In the genomic region with DNA sequence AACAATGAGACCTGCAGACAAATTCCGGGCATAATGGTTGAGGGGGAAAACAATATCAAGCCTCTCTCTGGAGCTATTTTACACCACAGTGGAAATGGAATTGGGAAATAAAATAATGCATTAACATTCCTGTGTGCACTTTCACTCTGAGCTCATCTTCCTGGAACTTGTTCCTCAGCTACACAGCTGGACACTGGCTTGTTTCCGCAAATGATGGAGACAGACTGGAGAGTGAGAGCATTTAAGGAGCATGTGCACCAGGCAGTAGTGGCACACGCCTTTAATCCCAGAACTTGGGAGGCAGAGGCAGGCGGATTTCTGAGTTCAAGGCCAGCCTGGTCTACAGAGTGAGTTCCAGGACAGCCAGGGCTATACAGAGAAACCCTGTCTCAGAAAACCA, we compare ENCODE assay signal across 13 mouse cellular contexts. TPM values are rescaled to one million over a fixed set of nuclear protein-coding genes. Genes with fewer than 3 reads are reported as not detected.
DNase-seq lines count a peak whose midpoint lies in the region; ATAC-seq and TF ChIP-seq lines count a peak whose summit lies in the region.
"Not testable (repeated sequence)": the region's sequence is repeated elsewhere in the genome, so short reads cannot be mapped to it uniquely, and the experiment has no call there.
"Had no signal": no experiment of that assay in that cellular context is flagged by ENCODE, and none has a peak within 500 bp of the region (broad histone marks: within the 10 kb centered on the region; RNA-seq: fewer than 3 reads in every experiment).

No protein-coding gene starts in this region.

- not testable (repeated sequence) for H3K27ac ChIP-seq in heart, embryonic 13.5 days (replicated peaks); hindbrain, postnatal 0 days; stomach, embryonic 15.5 days
- H3K27ac ChIP-seq in liver, embryonic 13.5 days = peak overlapping the region; percentile 40

- peaks cover 39% of the 10 kb centered on the region for H3K4me1 ChIP-seq in erythroblast, embryonic 14.5 days (ENCODE audit: control insufficient read depth)
- peaks cover 14% of the 10 kb centered on the region for H3K4me1 ChIP-seq in heart, embryonic 13.5 days
- not testable (repeated sequence) for H3K4me1 ChIP-seq in hindbrain, postnatal 0 days (ENCODE audit: insufficient read depth, low read length); stomach, embryonic 15.5 days
- H3K4me1 ChIP-seq in liver, embryonic 13.5 days (replicated peaks) = peaks cover 35% of the 10 kb centered on the region
- peaks cover 65% of the 10 kb centered on the region for H3K4me1 ChIP-seq in megakaryocyte, embryonic 14.5 days

- H3K27me3 ChIP-seq in erythroblast, embryonic 14.5 days (ENCODE audit: control insufficient read depth); hindbrain, postnatal 0 days (ENCODE audit: insufficient read depth, low read length); liver, embryonic 13.5 days; stomach, embryonic 15.5 days (replicated peaks): not testable (repeated sequence)
- H3K27me3 ChIP-seq in heart, embryonic 13.5 days (replicated peaks) = peaks cover 12% of the 10 kb centered on the region; the same call in 1 of the 2 replicates
- H3K27me3 ChIP-seq in megakaryocyte, embryonic 14.5 days (replicated peaks) = peaks cover 12% of the 10 kb centered on the region

- ATAC-seq in heart, embryonic 13.5 days (ENCODE audit: extremely low read depth, insufficient number of reproducible peaks, low FRiP score, low TSS enrichment); hindbrain, postnatal 0 days; liver, embryonic 13.5 days (ENCODE audit: low read depth); stomach, embryonic 15.5 days (ENCODE audit: insufficient read depth, low FRiP score, low read depth): not testable (repeated sequence)

- not testable (repeated sequence) for H3K9ac ChIP-seq in heart, embryonic 13.5 days; hindbrain, postnatal 0 days (replicated peaks; ENCODE audit: low read length); stomach, embryonic 15.5 days
- 0 out of 2 replicates have a peak overlapping the region, but pooled peaks have one; percentile 67 for H3K9ac ChIP-seq in liver, embryonic 13.5 days

- H3K36me3 ChIP-seq in erythroblast, embryonic 14.5 days (ENCODE audit: control insufficient read depth) = peaks cover 21% of the 10 kb centered on the region
- H3K36me3 ChIP-seq in heart, embryonic 13.5 days; hindbrain, postnatal 0 days (ENCODE audit: insufficient read depth, low read length); liver, embryonic 13.5 days; stomach, embryonic 15.5 days: not testable (repeated sequence)
- peaks cover 14% of the 10 kb centered on the region for H3K36me3 ChIP-seq in megakaryocyte, embryonic 14.5 days (replicated peaks; ENCODE audit: low read length)

- H3K4me2 ChIP-seq in heart, embryonic 13.5 days = peak overlapping the region; percentile 81
- peak overlapping the region; percentile 84 for H3K4me2 ChIP-seq in hindbrain, postnatal 0 days (ENCODE audit: low read depth, low read length)
- H3K4me2 ChIP-seq in liver, embryonic 13.5 days = peak overlapping the region; percentile 82
- H3K4me2 ChIP-seq in stomach, embryonic 15.5 days = peak overlapping the region; percentile 92

- not testable (repeated sequence) for TF ChIP-seq CTCF in hindbrain, postnatal 0 days (IDR thresholded peaks at IDR 0.05; ENCODE audit: low read depth)

- H3K9me3 ChIP-seq in erythroblast, embryonic 14.5 days (ENCODE audit: control insufficient read depth, low read length); heart, embryonic 13.5 days; hindbrain, postnatal 0 days (ENCODE audit: low read length); liver, embryonic 13.5 days (replicated peaks); megakaryocyte, embryonic 14.5 days; stomach, embryonic 15.5 days: not testable (repeated sequence)

- DNase-seq in 3T3-L1 (ENCODE audit: low read depth, low spot score) = peak; percentile 37
- DNase-seq in hindbrain, postnatal 0 days (ENCODE audit: low spot score); liver, embryonic 13.5 days: not testable (repeated sequence)
- peak; percentile 18 for DNase-seq in naive thymus-derived CD4-positive, alpha-beta T cell, adult 2 months (ENCODE audit: low read depth)

- H3K4me3 ChIP-seq in erythroblast, embryonic 14.5 days (replicated peaks) = peak overlapping the region; percentile 87
- not testable (repeated sequence) for H3K4me3 ChIP-seq in heart, embryonic 13.5 days; hindbrain, postnatal 0 days (ENCODE audit: low read length); liver, embryonic 13.5 days (replicated peaks); stomach, embryonic 15.5 days (replicated peaks)
- peak overlapping the region; percentile 18 for H3K4me3 ChIP-seq in megakaryocyte, embryonic 14.5 days (replicated peaks)

- WGBS in heart, embryonic 13.5 days = 77% methylated on average over 4 of the region's 4 CpGs
- 67% methylated on average over 4 of the region's 4 CpGs for WGBS in hindbrain, postnatal 0 days
- 70% methylated on average over 4 of the region's 4 CpGs for WGBS in liver, embryonic 13.5 days (ENCODE audit: insufficient replicate concordance)
- WGBS in stomach, embryonic 15.5 days = 84% methylated on average over 4 of the region's 4 CpGs

RNA-seq across cellular contexts. Expression of a gene that starts 1.0 kb away (rescaled TPM):
- 0.70 and 0.73 TPM in 2 replicates for polyA plus RNA-seq in erythroblast, embryonic 14.5 days (2012)
- 9.0 and 9.6 TPM in 2 replicates for polyA plus RNA-seq in heart, embryonic 13.5 days (2015; fragmentation: Nextera tagmentation; extraction: Ambion mirVana)
- 15.5 and 16.0 TPM in 2 replicates for total RNA-seq in hindbrain, postnatal 0 days (2014; rRNA removed)
- polyA plus RNA-seq in hindbrain, postnatal 0 days (2015; fragmentation: Nextera tagmentation; extraction: Ambion mirVana) = 6.4 and 8.4 TPM in 2 replicates
- 8.2 and 9.9 TPM in 2 replicates for polyA plus RNA-seq in liver, embryonic 13.5 days (2015; fragmentation: Nextera tagmentation; extraction: Ambion mirVana)
- 4.1 and 35.3 TPM in 2 replicates for polyA plus RNA-seq in megakaryocyte, embryonic 14.5 days (2012; ENCODE audit: insufficient read depth, low replicate concordance)
- 15.5 and 15.8 TPM in 2 replicates for polyA plus RNA-seq in stomach, embryonic 15.5 days (2015; fragmentation: Nextera tagmentation; extraction: Ambion mirVana)

RNA-seq across cellular contexts. Expression of a gene that starts 20.3 kb away (rescaled TPM):
- polyA plus RNA-seq in erythroblast, embryonic 14.5 days (2012) = 14.2 and 17.0 TPM in 2 replicates
- polyA plus RNA-seq in heart, embryonic 13.5 days (2015; fragmentation: Nextera tagmentation; extraction: Ambion mirVana) = 89.4 and 92.6 TPM in 2 replicates
- 256 and 266 TPM in 2 replicates for total RNA-seq in hindbrain, postnatal 0 days (2014; rRNA removed)
- 139 and 145 TPM in 2 replicates for polyA plus RNA-seq in hindbrain, postnatal 0 days (2015; fragmentation: Nextera tagmentation; extraction: Ambion mirVana)
- 64.2 and 70.2 TPM in 2 replicates for polyA plus RNA-seq in liver, embryonic 13.5 days (2015; fragmentation: Nextera tagmentation; extraction: Ambion mirVana)
- 351 and 1,948 TPM in 2 replicates for polyA plus RNA-seq in megakaryocyte, embryonic 14.5 days (2012; ENCODE audit: insufficient read depth, low replicate concordance)
- polyA plus RNA-seq in stomach, embryonic 15.5 days (2015; fragmentation: Nextera tagmentation; extraction: Ambion mirVana) = 152 and 167 TPM in 2 replicates

RNA-seq across cellular contexts. Expression of a gene that starts 56.9 kb away (rescaled TPM):
- not detected in 2 replicates for polyA plus RNA-seq in erythroblast, embryonic 14.5 days (2012)
- not detected in 2 replicates for polyA plus RNA-seq in heart, embryonic 13.5 days (2015; fragmentation: Nextera tagmentation; extraction: Ambion mirVana)
- total RNA-seq in hindbrain, postnatal 0 days (2014; rRNA removed) = 0.21 TPM in 1 of 2 replicates, not detected in the other
- 0.11 and 0.24 TPM in 2 replicates for polyA plus RNA-seq in hindbrain, postnatal 0 days (2015; fragmentation: Nextera tagmentation; extraction: Ambion mirVana)
- not detected in 2 replicates for polyA plus RNA-seq in liver, embryonic 13.5 days (2015; fragmentation: Nextera tagmentation; extraction: Ambion mirVana)
- not detected in 2 replicates for polyA plus RNA-seq in megakaryocyte, embryonic 14.5 days (2012; ENCODE audit: insufficient read depth, low replicate concordance)
- not detected in 2 replicates for polyA plus RNA-seq in stomach, embryonic 15.5 days (2015; fragmentation: Nextera tagmentation; extraction: Ambion mirVana)
- total RNA-seq: heart, postnatal 10 days; megakaryocyte-erythroid progenitor cell, adult 5-6 weeks; neutrophil, adult 5-6 weeks had no signal
- polyA plus RNA-seq: kidney, embryonic 16.5 days; lung, postnatal 0 days had no signal
